Mouse (Mus musculus) lung, adult 10 weeks (tissue): Measurements from ENCODE around the gene Bmper. TPM values are rescaled to one million over a fixed set of nuclear protein-coding genes. Genes with fewer than 3 reads are reported as not detected.

Experiments used
- polyA plus RNA-seq: library from polyadenylated mRNA; stranded (reverse); fragments of 350-450 nt; fragmentation: Illumina TruSeq; extraction: RNeasy Lipid Tissue Mini Kit (QIAGEN cat#74804); gene quantifications from one replicate; pipeline ENCODE4 v1.2.3, GENCODE M21; 2014; ENCODE audit warnings: low read depth, low replicate concordance; ENCODE audit not compliant: insufficient read depth

Gene Bmper
- 8.0 TPM for polyA plus RNA-seq

DNA sequence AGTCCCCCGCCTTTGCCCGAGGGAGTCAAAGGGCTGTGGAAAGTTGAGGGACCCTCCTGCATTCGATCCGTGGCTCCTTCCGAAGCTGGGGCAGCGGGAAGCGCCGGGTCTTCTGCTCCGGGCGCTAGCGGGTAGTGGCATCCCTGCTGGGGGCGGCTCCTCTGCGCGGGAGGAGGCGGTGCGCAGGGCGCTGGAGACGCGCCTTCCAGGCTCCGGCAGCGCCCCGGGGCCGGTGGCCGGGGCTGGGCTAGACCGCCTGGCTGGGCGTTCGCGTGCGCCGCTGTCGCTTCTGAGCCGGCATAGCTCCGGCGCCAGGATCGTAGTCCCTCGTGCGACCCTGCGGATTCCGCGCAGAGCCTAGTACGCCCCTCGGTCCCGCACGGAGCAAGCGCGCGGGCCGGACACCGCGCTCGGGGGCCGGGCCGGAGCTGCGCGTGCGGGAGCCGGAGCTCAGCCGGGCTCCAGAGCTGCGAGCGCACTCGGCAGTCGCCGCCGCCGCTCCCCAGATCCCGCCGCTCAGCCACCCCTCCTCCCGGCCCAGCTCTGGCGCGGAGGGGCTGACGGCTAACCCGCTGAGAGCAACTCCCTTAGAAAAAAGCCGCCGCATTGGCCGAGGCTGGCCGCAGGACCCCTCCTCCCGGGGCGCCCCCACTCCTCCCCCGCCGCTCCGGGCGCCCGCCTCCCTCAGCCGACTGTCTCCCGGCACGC is at the start of gene Bmper:
TSS of gene Bmper (plus strand) at position 236 of the 708 bp plus-strand sequence.

